Mouse (Mus musculus) liver, adult 2 months (tissue): ENCODE results near the gene Sh3gl2. TPM values are rescaled to one million over a fixed set of nuclear protein-coding genes. Genes with fewer than 3 reads are reported as not detected.
A peak's percentile ranks its signal among the peaks of the same experiment; 100 is the strongest.

Experiments used
- DNase-seq: peaks from one replicate; pipeline ENCODE4 v3.0.0-alpha.2; 2011; ENCODE audit warnings: low read depth, low spot score; ENCODE audit errors: extremely low read depth
- H3K27ac ChIP-seq: fragments of 200-500 bp; replicated peaks from 2 replicates; pipeline ENCODE4 v1.5.1; 2012; ENCODE audit warnings: low read depth, mild to moderate bottlenecking, control low read depth, inconsistent platforms, low read length; ENCODE audit not compliant: insufficient read depth
- H3K27me3 ChIP-seq: fragments of 200-500 bp; 2 replicates; pipeline ENCODE4 v1.6.1; 2012; ENCODE audit warnings: mild to moderate bottlenecking, moderate library complexity, low read length, inconsistent platforms; ENCODE audit not compliant: control insufficient read depth, insufficient read depth
- H3K36me3 ChIP-seq: fragments of 200-500 bp; 2 replicates; pipeline ENCODE4 v1.6.1; 2012; ENCODE audit warnings: low read length, inconsistent platforms; ENCODE audit not compliant: control insufficient read depth, insufficient read depth
- H3K4me1 ChIP-seq: fragments of 200-500 bp; 2 replicates; pipeline ENCODE4 v1.6.1; 2011; ENCODE audit warnings: low read length; ENCODE audit not compliant: control insufficient read depth, insufficient read depth
- H3K4me3 ChIP-seq: fragments of 200-500 bp; 2 replicates; pipeline ENCODE4 v1.5.1; 2011; ENCODE audit warnings: low read depth, mild to moderate bottlenecking, control low read depth, low read length, moderate library complexity; ENCODE audit not compliant: insufficient read depth
- H3K79me2 ChIP-seq: fragments of 200-500 bp; 2 replicates; pipeline ENCODE4 v1.6.1; 2012; ENCODE audit warnings: inconsistent platforms, mild to moderate bottlenecking, low read length, moderate library complexity; ENCODE audit not compliant: control insufficient read depth, insufficient read depth
- H3K9ac ChIP-seq: fragments of 200-500 bp; 2 replicates; pipeline ENCODE4 v1.6.1; 2012; ENCODE audit warnings: low read depth, mild to moderate bottlenecking, control low read depth, inconsistent platforms, low read length
- CTCF ChIP-seq: fragments of 200-500 bp; IDR thresholded peaks from 2 replicates; pipeline ENCODE4 v1.5.1; 2011; ENCODE audit warnings: low read depth, low read length, control low read depth
- POLR2A ChIP-seq: fragments of 200-500 bp; IDR thresholded peaks from 2 replicates; pipeline ENCODE4 v1.6.1; 2011; ENCODE audit warnings: low read length, control low read depth; ENCODE audit not compliant: insufficient read depth; ENCODE audit errors: extremely low read depth
- WGBS: fragments of 180-500 bp; shearing (Covaris S2); methylation state at CpG from one replicate; pipeline ENCODE4 v1.1.7; 2018; 5-methylcytosine and 5-hydroxymethylcytosine counted together
- polyA plus RNA-seq: library from polyadenylated mRNA; depleted of rRNA; stranded (reverse); fragments of >200 nt; gene quantifications from 2 replicates; pipeline ENCODE4 v1.2.3, GENCODE M21; 2012
- total RNA-seq: library from RNA; depleted of rRNA; stranded (reverse); fragments of >200 nt; gene quantifications from 2 replicates; pipeline ENCODE4 v1.2.3, GENCODE M21; 2014

Sh3gl2 gene
- total and polyA plus RNA-seq, 2 experiments: 0.09 TPM; not detected in 1

GRCm38 (mm10) chr4:85486316-85486946, 281.5 kb downstream of the Sh3gl2 start:
- Histone ChIP-seq H3K27ac (no peak overlapping the region), H3K27me3 (no peaks in the 10 kb centered on the region), H3K9ac (no peak overlapping the region), H3K4me3 (no peak overlapping the region), H3K4me1 (no peaks in the 10 kb centered on the region), H3K36me3 (no peaks in the 10 kb centered on the region), H3K79me2 (no peaks in the 10 kb centered on the region)
- no peak for DNase-seq
- TF ChIP-seq POLR2A (no peak), CTCF (no peak)
- WGBS: 79% methylated on average over 10 of the region's 10 CpGs

DNA sequence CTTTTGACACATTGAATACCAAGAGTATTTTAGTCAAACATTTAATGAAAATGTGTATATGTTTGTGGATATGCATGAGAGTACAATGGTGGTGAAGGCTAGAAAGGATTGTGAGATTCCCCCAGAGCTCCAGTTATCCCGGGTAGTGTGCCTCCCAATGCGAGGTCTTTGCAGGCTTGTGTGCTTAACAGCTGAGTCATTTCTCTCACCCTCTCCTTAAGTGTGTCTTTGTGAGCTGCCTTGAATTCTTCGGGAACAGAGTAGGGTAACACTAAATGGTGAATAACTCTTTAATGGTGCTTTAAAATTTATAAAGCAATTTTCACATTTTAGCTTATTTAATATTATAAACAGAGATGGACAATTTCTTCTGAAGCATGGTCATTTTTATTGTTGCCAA, 300.8 kb downstream of the Sh3gl2 start:
- Histone ChIP-seq H3K27ac (no peak overlapping the region), H3K9ac (no peak overlapping the region), H3K4me1 (no peaks in the 10 kb centered on the region), H3K79me2 (no peaks in the 10 kb centered on the region), H3K36me3 (no peaks in the 10 kb centered on the region), H3K27me3 (no peaks in the 10 kb centered on the region), H3K4me3 (no peak overlapping the region)
- WGBS: 69% methylated on average over 3 of the region's 3 CpGs
- no peak for DNase-seq
- TF ChIP-seq POLR2A: no peak

GRCm38 (mm10) chr4:85506976-85507375, 302.1 kb downstream of the Sh3gl2 start:
- Histone ChIP-seq H3K27me3 (no peaks in the 10 kb centered on the region), H3K27ac (no peak overlapping the region), H3K4me1 (no peaks in the 10 kb centered on the region), H3K4me3 (no peak overlapping the region), H3K36me3 (no peaks in the 10 kb centered on the region), H3K9ac (no peak overlapping the region), H3K79me2 (no peaks in the 10 kb centered on the region)
- TF ChIP-seq POLR2A (no peak), CTCF (no peak)
- WGBS: 81% methylated on average over 2 of the region's 2 CpGs
- no peak for DNase-seq

DNA sequence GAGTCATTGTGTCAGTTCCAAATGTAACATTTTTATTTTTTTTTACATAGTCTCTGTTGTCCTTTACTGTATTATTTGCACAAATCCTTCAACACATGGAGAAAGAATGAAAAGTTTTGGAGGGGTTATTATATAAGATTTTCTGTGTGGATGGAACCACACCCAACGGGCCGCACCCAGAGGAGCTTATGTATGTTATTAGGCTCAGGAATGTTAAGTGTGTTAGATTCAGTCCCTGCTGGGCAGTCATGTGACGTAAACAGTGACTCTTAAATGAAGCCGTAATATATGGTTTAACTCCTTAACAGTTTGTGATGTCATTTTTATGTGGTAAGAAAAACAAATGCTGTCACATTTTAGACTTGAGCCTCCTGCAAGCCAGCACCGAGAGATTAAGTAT, 302.6 kb downstream of the Sh3gl2 start:
- H3K79me2 ChIP-seq: no peaks in the 10 kb centered on the region
- H3K27ac ChIP-seq: no peak overlapping the region
- no peak overlapping the region for H3K9ac ChIP-seq
- no peak for TF ChIP-seq CTCF
- no peaks in the 10 kb centered on the region for H3K36me3 ChIP-seq
- no peak overlapping the region for H3K4me3 ChIP-seq
- no peaks in the 10 kb centered on the region for H3K4me1 ChIP-seq
- 83% methylated on average over 5 of the region's 5 CpGs for WGBS
- no peak for DNase-seq
- no peaks in the 10 kb centered on the region for H3K27me3 ChIP-seq

DNA sequence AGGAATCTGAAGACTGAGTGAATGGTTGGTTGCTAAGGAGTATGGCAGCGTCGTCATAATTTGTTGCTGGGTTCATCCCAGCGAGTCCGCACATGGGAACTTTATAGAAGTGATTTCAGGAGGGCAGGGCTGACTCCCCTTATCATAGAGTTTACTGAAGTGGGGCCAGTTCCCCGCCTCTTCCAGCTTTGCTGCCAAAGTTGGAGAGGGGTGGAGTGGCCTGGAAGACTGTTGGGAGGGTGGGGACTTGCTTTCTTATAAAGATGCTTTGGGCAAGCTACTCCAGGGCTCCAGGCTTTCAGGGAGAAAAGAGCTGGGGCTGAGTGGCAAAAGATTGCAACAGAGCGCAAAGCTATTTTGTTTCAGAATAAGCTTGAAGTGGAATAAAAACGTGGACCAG, 308.4 kb downstream of the Sh3gl2 start:
- Histone ChIP-seq H3K4me1 (no peaks in the 10 kb centered on the region), H3K27me3 (0 out of 2 replicates have a peak, but pooled peaks cover 3% of the 10 kb centered on the region), H3K4me3 (no peak overlapping the region), H3K79me2 (no peaks in the 10 kb centered on the region), H3K36me3 (no peaks in the 10 kb centered on the region), H3K9ac (no peak overlapping the region), H3K27ac (no peak overlapping the region)
- TF ChIP-seq CTCF (no peak), POLR2A (no peak)
- DNase-seq: no peak
- 46% methylated on average over 7 of the region's 7 CpGs for WGBS

GRCm38 (mm10) chr4:85513792-85514191, 308.9 kb downstream of the Sh3gl2 start, which contains the start of gene Adamtsl1:
TSS of gene Adamtsl1 (plus strand) at chr4:85514172.
- Histone ChIP-seq H3K27me3 (0 out of 2 replicates have a peak, but pooled peaks cover 3% of the 10 kb centered on the region), H3K27ac (no peak within 1 kb of the TSS), H3K79me2 (no peaks in the 10 kb centered on the region), H3K9ac (no peak within 1 kb of the TSS), H3K36me3 (no peaks in the 10 kb centered on the region), H3K4me1 (no peaks in the 10 kb centered on the region), H3K4me3 (peak within 1 kb of the TSS; percentile 46; the same call in 1 of the 2 replicates)
- WGBS: 4% methylated on average over 9 of the region's 9 CpGs
- no peak for TF ChIP-seq CTCF
- no peak for TF ChIP-seq POLR2A
- DNase-seq: no peak
